Mouse (Mus musculus) heart, postnatal 0 days (tissue): ENCODE measurements around the gene Heg1. TPM values are rescaled to one million over a fixed set of nuclear protein-coding genes. Genes with fewer than 3 reads are reported as not detected.

ENCODE experiments used
- ATAC-seq: fragments of 200-750 bp; cut with Nextera tagmentation; 2 replicates; pipeline ENCODE4 v1.8.0; 2017; ENCODE audit warnings: low read depth, moderate number of reproducible peaks, moderate library complexity; ENCODE audit not compliant: insufficient read depth
- DNase-seq: peaks from one replicate; pipeline ENCODE4 v3.0.0-alpha.2; 2016; ENCODE audit warnings: low spot score
- H3K27ac ChIP-seq: fragments of 300-500 bp; sonication (generic); 2 replicates; pipeline ENCODE4 v1.5.1; 2014; ENCODE audit warnings: low read depth, mild to moderate bottlenecking
- H3K27me3 ChIP-seq: fragments of 300-500 bp; sonication (generic); 2 replicates; pipeline ENCODE4 v1.6.1; 2014; ENCODE audit warnings: low read length, mixed read lengths; ENCODE audit not compliant: control insufficient read depth, insufficient read depth
- H3K36me3 ChIP-seq: fragments of 300-500 bp; sonication (generic); replicated peaks from 2 replicates; pipeline ENCODE4 v1.6.1; 2014; ENCODE audit warnings: low read length, mixed read lengths; ENCODE audit not compliant: control insufficient read depth, insufficient read depth
- H3K4me1 ChIP-seq: fragments of 300-500 bp; sonication (generic); 2 replicates; pipeline ENCODE4 v1.6.1; 2014; ENCODE audit warnings: antibody characterized with exemption; ENCODE audit not compliant: control insufficient read depth, insufficient read depth
- H3K4me2 ChIP-seq: fragments of 300-500 bp; sonication (generic); 2 replicates; pipeline ENCODE4 v1.6.1; 2014; ENCODE audit warnings: low read depth, mild to moderate bottlenecking, low read length, moderate library complexity
- H3K4me3 ChIP-seq: fragments of 300-500 bp; sonication (generic); 2 replicates; pipeline ENCODE4 v1.5.1; 2014; ENCODE audit warnings: low read depth, low read length
- H3K9ac ChIP-seq: fragments of 300-500 bp; sonication (generic); replicated peaks from 2 replicates; pipeline ENCODE4 v1.6.1; 2014; ENCODE audit warnings: low read depth, low read length, mixed read lengths
- H3K9me3 ChIP-seq: fragments of 300-500 bp; sonication (generic); replicated peaks from 2 replicates; pipeline ENCODE4 v1.6.1; 2016; ENCODE audit warnings: low read length; ENCODE audit not compliant: control insufficient read depth
- CTCF ChIP-seq: IDR thresholded peaks from 2 replicates; pipeline ENCODE4 v1.5.1; 2016; ENCODE audit warnings: antibody characterized with exemption, control low read depth, low read depth
- EP300 ChIP-seq: IDR thresholded peaks from 2 replicates; pipeline ENCODE4 v1.6.1; 2016; ENCODE audit warnings: antibody characterized with exemption, low read depth
- WGBS: fragments of 180-500 bp; shearing (Covaris S2); extraction: QIAGEN DNeasy Blood & Tissue Kit; methylation state at CpG from one replicate; pipeline ENCODE4 v1.1.7; 2014; 5-methylcytosine and 5-hydroxymethylcytosine counted together
- polyA plus RNA-seq: library from polyadenylated mRNA; unstranded; fragments of >200 nt; fragmentation: Nextera tagmentation; extraction: Ambion mirVana; gene quantifications from 2 replicates; pipeline ENCODE4 v1.2.1, GENCODE M21; 2015
- total RNA-seq: library from RNA; depleted of rRNA; stranded (reverse); fragments of >200 nt; gene quantifications from 2 replicates; pipeline ENCODE4 v1.2.3, GENCODE M21; 2014; ENCODE audit warnings: low replicate concordance

Gene Heg1
- total and polyA plus RNA-seq, 2 experiments from 2014 or later, result 28.7 to 93.7 TPM

- TF ChIP-seq CTCF, result no peak
- TF ChIP-seq EP300, result no peak
- H3K4me1 ChIP-seq, result peaks cover 7% of the 10 kb centered on the region
- H3K27ac ChIP-seq, result no peak overlapping the region
- H3K9ac ChIP-seq, result no peak overlapping the region
- H3K4me3 ChIP-seq, result no peak overlapping the region
- H3K36me3 ChIP-seq, result peaks cover 42% of the 10 kb centered on the region
- H3K9me3 ChIP-seq, result no peaks in the 10 kb centered on the region
- H3K4me2 ChIP-seq, result no peak overlapping the region
- DNase-seq (no peak), ATAC-seq (no peak)
- 68% methylated on average over 15 of the region's 15 CpGs for WGBS
- no peaks in the 10 kb centered on the region for H3K27me3 ChIP-seq
These were observed 82.6 kb downstream of the Heg1 start for GRCm38 (mm10) chr16:33766757-33767156.

- Histone ChIP-seq H3K4me2 (no peak overlapping the region), H3K27me3 (no peaks in the 10 kb centered on the region), H3K4me1 (no peaks in the 10 kb centered on the region), H3K27ac (no peak overlapping the region), H3K9ac (no peak overlapping the region), H3K9me3 (no peaks in the 10 kb centered on the region), H3K4me3 (no peak overlapping the region), H3K36me3 (peaks cover 23% of the 10 kb centered on the region)
- DNase-seq, result no peak
- 90% methylated on average over 3 of the region's 3 CpGs for WGBS
- TF ChIP-seq CTCF (no peak), EP300 (no peak)
- no peak for ATAC-seq
These were observed 84.5 kb downstream of the Heg1 start for GRCm38 (mm10) chr16:33768491-33769278.

- Histone ChIP-seq H3K4me3 (no peak overlapping the region), H3K9ac (no peak overlapping the region), H3K27me3 (no peaks in the 10 kb centered on the region), H3K9me3 (no peaks in the 10 kb centered on the region), H3K36me3 (peaks cover 22% of the 10 kb centered on the region), H3K4me1 (peaks cover 3% of the 10 kb centered on the region; the same call in 1 of the 2 replicates), H3K27ac (no peak overlapping the region), H3K4me2 (no peak overlapping the region)
- no peak for DNase-seq
- TF ChIP-seq CTCF (no peak), EP300 (no peak)
- WGBS, result 79% methylated on average over 7 of the region's 7 CpGs
- no peak for ATAC-seq
These were observed 85.7 kb downstream of the Heg1 start for GRCm38 (mm10) chr16:33769848-33770247.

- Histone ChIP-seq H3K27ac (no peak overlapping the region), H3K4me3 (no peak overlapping the region), H3K4me2 (no peak overlapping the region), H3K4me1 (peaks cover 11% of the 10 kb centered on the region), H3K36me3 (peaks cover 19% of the 10 kb centered on the region), H3K27me3 (no peaks in the 10 kb centered on the region), H3K9me3 (no peaks in the 10 kb centered on the region), H3K9ac (no peak overlapping the region)
- ATAC-seq (no peak), DNase-seq (no peak)
- WGBS, result 90% methylated on average over 4 of the region's 4 CpGs
- TF ChIP-seq CTCF (no peak), EP300 (no peak)
These were observed 86.7 kb downstream of the Heg1 start for GRCm38 (mm10) chr16:33770778-33771454.

GRCm38 (mm10) chr16:33772809-33773208 lies 88.6 kb downstream of the Heg1 start:
- WGBS, result 64% methylated on average over 5 of the region's 5 CpGs
- DNase-seq (no peak), ATAC-seq (no peak)
- Histone ChIP-seq H3K9ac (no peak overlapping the region), H3K4me1 (peaks cover 14% of the 10 kb centered on the region), H3K4me2 (no peak overlapping the region), H3K27me3 (no peaks in the 10 kb centered on the region), H3K36me3 (no peaks in the 10 kb centered on the region; the same call in 1 of the 2 replicates), H3K9me3 (no peaks in the 10 kb centered on the region), H3K27ac (no peak overlapping the region), H3K4me3 (no peak overlapping the region)
- TF ChIP-seq EP300 (no peak), CTCF (no peak)
